Mouse (Mus musculus) liver, embryonic 15.5 days (tissue): ENCODE measurements around the gene Lbx2. TPM values are rescaled to one million over a fixed set of nuclear protein-coding genes. Genes with fewer than 3 reads are reported as not detected.
A peak's percentile ranks its signal among the peaks of the same experiment; 100 is the strongest.

Experiments
- ATAC-seq: fragments of 200-750 bp; cut with Nextera tagmentation; 2 replicates; pipeline ENCODE4 v1.8.0; 2017; ENCODE audit warnings: moderate number of reproducible peaks, mild to moderate bottlenecking, moderate library complexity; ENCODE audit not compliant: insufficient read depth
- H3K27ac ChIP-seq: fragments of 300-500 bp; sonication (generic); replicated peaks from 2 replicates; pipeline ENCODE4 v1.5.1; 2015; ENCODE audit warnings: mild to moderate bottlenecking, inconsistent platforms
- H3K27me3 ChIP-seq: fragments of 300-500 bp; sonication (generic); 2 replicates; pipeline ENCODE4 v1.6.1; 2015; ENCODE audit warnings: mild to moderate bottlenecking, inconsistent platforms
- H3K36me3 ChIP-seq: fragments of 300-500 bp; sonication (generic); replicated peaks from 2 replicates; pipeline ENCODE4 v1.6.1; 2015; ENCODE audit warnings: moderate library complexity, mild to moderate bottlenecking, inconsistent platforms
- H3K4me1 ChIP-seq: fragments of 300-500 bp; sonication (generic); replicated peaks from 2 replicates; pipeline ENCODE4 v1.6.1; 2015; ENCODE audit warnings: inconsistent platforms
- H3K4me2 ChIP-seq: fragments of 300-500 bp; sonication (generic); 2 replicates; pipeline ENCODE4 v1.6.1; 2015; ENCODE audit warnings: moderate library complexity, mild to moderate bottlenecking, inconsistent platforms
- H3K4me3 ChIP-seq: fragments of 300-500 bp; sonication (generic); replicated peaks from 2 replicates; pipeline ENCODE4 v1.5.1; 2015; ENCODE audit warnings: mild to moderate bottlenecking, inconsistent platforms
- H3K9ac ChIP-seq: fragments of 300-500 bp; sonication (generic); 2 replicates; pipeline ENCODE4 v1.6.1; 2015; ENCODE audit warnings: moderate library complexity, mild to moderate bottlenecking, inconsistent platforms
- H3K9me3 ChIP-seq: fragments of 300-500 bp; sonication (generic); replicated peaks from 2 replicates; pipeline ENCODE4 v1.6.1; 2016; ENCODE audit warnings: inconsistent platforms
- WGBS: fragments of 180-500 bp; shearing (Covaris S2); methylation state at CpG from one replicate; pipeline ENCODE4 v1.1.7; 2015; ENCODE audit warnings: mixed read lengths; ENCODE audit not compliant: insufficient replicate concordance; 5-methylcytosine and 5-hydroxymethylcytosine counted together
- microRNA counts: library from miRNA; unstranded; fragments of <30 nt; microRNA quantifications from one replicate; lab custom pipeline; 2016
- microRNA-seq: library from miRNA; unstranded; fragments of <30 nt; microRNA quantifications from one replicate; pipeline ENCODE4, GENCODE M21; 2016
- polyA plus RNA-seq: library from polyadenylated mRNA; unstranded; fragments of >200 nt; fragmentation: Nextera tagmentation; extraction: Ambion mirVana; gene quantifications from 2 replicates; pipeline ENCODE4 v1.2.1, GENCODE M21; 2015

Lbx2 gene
- polyA plus RNA-seq, 1 experiment from 2014 or later: 0.38 TPM

GRCm38 (mm10) chr6:83136291-83136880 is 50.2 kb downstream of the Lbx2 start:
- Histone ChIP-seq H3K9me3 (no peaks in the 10 kb centered on the region), H3K4me1 (peaks cover 47% of the 10 kb centered on the region), H3K4me2 (peak overlapping the region; percentile 64), H3K27ac (peak overlapping the region; percentile 81), H3K27me3 (peaks cover 65% of the 10 kb centered on the region), H3K36me3 (no peaks in the 10 kb centered on the region), H3K4me3 (peak overlapping the region; percentile 55), H3K9ac (peak overlapping the region; percentile 51; the same call in 1 of the 2 replicates)
- 29% methylated on average over 5 of the region's 5 CpGs for WGBS
- no peak for ATAC-seq

DNA sequence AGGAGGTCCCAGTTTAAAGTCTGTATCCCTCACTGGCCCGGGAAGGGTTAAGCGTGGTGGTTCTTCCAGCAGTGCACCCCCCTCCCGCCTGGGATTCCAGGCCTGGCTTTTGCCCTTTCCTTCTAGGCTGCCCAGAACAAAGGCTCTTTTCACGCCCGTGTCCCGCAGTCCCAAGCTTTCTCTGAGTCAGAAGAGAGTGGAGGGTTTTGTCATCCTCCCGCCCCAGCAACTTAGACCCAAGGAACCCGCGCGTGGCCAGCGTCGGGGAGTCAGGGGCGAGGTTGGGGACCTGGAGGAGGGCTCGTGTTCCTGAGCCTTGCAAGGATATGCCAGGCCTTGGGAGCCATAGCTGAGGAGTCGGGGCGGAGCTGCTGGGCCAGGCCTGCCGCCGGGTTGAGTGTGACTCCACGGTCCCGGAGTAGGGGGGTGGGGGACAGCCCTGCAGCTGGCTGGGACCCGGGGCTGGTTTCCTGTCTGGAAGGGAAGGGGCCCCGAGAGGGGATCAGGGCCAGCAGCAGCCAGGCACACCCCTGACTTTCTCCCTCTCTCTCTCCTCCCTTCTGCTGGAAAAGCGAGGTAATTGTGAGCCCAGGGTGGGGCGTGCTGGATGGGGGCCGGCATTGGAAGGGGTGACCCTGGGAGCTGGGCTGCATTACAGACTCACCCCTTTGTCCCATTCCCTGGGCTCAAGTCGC is 50.9 kb downstream of the Lbx2 start:
- Histone ChIP-seq H3K9me3 (no peaks in the 10 kb centered on the region), H3K9ac (peak overlapping the region; percentile 51), H3K4me1 (peaks cover 50% of the 10 kb centered on the region), H3K4me3 (peak overlapping the region; percentile 55), H3K27ac (peak overlapping the region; percentile 81), H3K27me3 (peaks cover 71% of the 10 kb centered on the region), H3K4me2 (peak overlapping the region; percentile 64), H3K36me3 (no peaks in the 10 kb centered on the region)
- ATAC-seq: peak; percentile 51
- WGBS: 3% methylated on average over 26 of the region's 26 CpGs

GRCm38 (mm10) chr6:83137576-83137950 is 51.4 kb downstream of the Lbx2 start:
- peak overlapping the region; percentile 81 for H3K27ac ChIP-seq
- peak overlapping the region; percentile 51 for H3K9ac ChIP-seq
- peak overlapping the region; percentile 55 for H3K4me3 ChIP-seq
- under 1% methylated on average over 12 of the region's 12 CpGs for WGBS
- peak; percentile 62 for ATAC-seq
- H3K9me3 ChIP-seq: no peaks in the 10 kb centered on the region
- H3K27me3 ChIP-seq: peaks cover 77% of the 10 kb centered on the region
- H3K4me2 ChIP-seq: peak overlapping the region; percentile 64
- H3K36me3 ChIP-seq: no peaks in the 10 kb centered on the region
- peaks cover 55% of the 10 kb centered on the region for H3K4me1 ChIP-seq

MicroRNAs encoded within 50 kb of the gene (microRNA counts, 519-probe panel; counts per million panel counts)
- microRNA mmu-miR-3470a+mmu-miR-3470b (lab: Ali Mortazavi, UCI): 1,107 counts per million, percentile 3 among the panel's probes with 10 or more counts

Small RNA genes within 50 kb of the gene (microRNA-seq; reads per million reads assigned to microRNA genes)
- gene Mir3470a (not detected), gene Mir7040 (not detected)

Other genes with a start within 250 kb of the Lbx2 start
- gene Sema4f, start 146.6 kb upstream of the Lbx2 start, polyA plus RNA-seq: 0.06 and 0.10 TPM in 2 replicates
- gene M1ap, start 139.5 kb upstream of the Lbx2 start, polyA plus RNA-seq: 11.0 and 12.3 TPM in 2 replicates
- gene Dok1, start 52.9 kb upstream of the Lbx2 start, polyA plus RNA-seq: 19.9 and 21.1 TPM in 2 replicates
- gene Loxl3, start 52.2 kb upstream of the Lbx2 start, polyA plus RNA-seq: 1.7 and 2.1 TPM in 2 replicates
- 189 and 201 TPM in 2 replicates for gene Aup1, start 31.8 kb upstream of the Lbx2 start, polyA plus RNA-seq
- 87.9 and 93.6 TPM in 2 replicates for gene Htra2, start 31.1 kb upstream of the Lbx2 start, polyA plus RNA-seq
- gene Dqx1, start 28.5 kb upstream of the Lbx2 start, polyA plus RNA-seq: 6.8 and 7.8 TPM in 2 replicates
- gene Tlx2, start 16.1 kb upstream of the Lbx2 start, polyA plus RNA-seq: not detected in 2 replicates
- gene Pcgf1, start 8.5 kb upstream of the Lbx2 start, polyA plus RNA-seq: 18.6 and 18.7 TPM in 2 replicates
- gene Ccdc142, start 15.2 kb downstream of the Lbx2 start, polyA plus RNA-seq: 0.93 and 1.0 TPM in 2 replicates
- gene Gm42688, start 15.2 kb downstream of the Lbx2 start, polyA plus RNA-seq: 1.1 and 1.4 TPM in 2 replicates
- 70.4 and 72.6 TPM in 2 replicates for gene Mrpl53, start 22.7 kb downstream of the Lbx2 start, polyA plus RNA-seq
- gene Mogs, start 29.1 kb downstream of the Lbx2 start, polyA plus RNA-seq: 37.0 and 39.9 TPM in 2 replicates
- 29.6 and 30.2 TPM in 2 replicates for gene Wbp1, start 35.2 kb downstream of the Lbx2 start, polyA plus RNA-seq
- gene Ino80b, start 39.1 kb downstream of the Lbx2 start, polyA plus RNA-seq: 5.0 and 5.3 TPM in 2 replicates
- 12.1 and 17.9 TPM in 2 replicates for gene Rtkn, start 49.1 kb downstream of the Lbx2 start, polyA plus RNA-seq
- 0.35 and 0.59 TPM in 2 replicates for gene Wdr54, start 70.0 kb downstream of the Lbx2 start, polyA plus RNA-seq
- 0.10 and 0.17 TPM in 2 replicates for gene 1700003E16Rik, start 70.0 kb downstream of the Lbx2 start, polyA plus RNA-seq
- 24.1 and 26.7 TPM in 2 replicates for gene Dctn1, start 79.6 kb downstream of the Lbx2 start, polyA plus RNA-seq
- gene Slc4a5, start 133.5 kb downstream of the Lbx2 start, polyA plus RNA-seq: 1.1 TPM in 2 replicates
- gene Mthfd2, start 239.5 kb downstream of the Lbx2 start, polyA plus RNA-seq: 61.6 and 67.8 TPM in 2 replicates
- gene Mob1a, start 239.6 kb downstream of the Lbx2 start, polyA plus RNA-seq: 34.9 and 35.9 TPM in 2 replicates